Mouse (Mus musculus) heart, embryonic 10.5 days (tissue): ENCODE measurements around the gene Musk. TPM values are rescaled to one million over a fixed set of nuclear protein-coding genes. Genes with fewer than 3 reads are reported as not detected.

ENCODE experiments used
- DNase-seq: peaks from one replicate; pipeline ENCODE4 v3.0.0-alpha.2; 2017; ENCODE audit warnings: low spot score
- H3K27ac ChIP-seq: fragments of 300-500 bp; sonication (generic); 2 replicates; pipeline ENCODE4 v1.5.1; 2016; ENCODE audit warnings: mild to moderate bottlenecking
- H3K27me3 ChIP-seq: fragments of 300-500 bp; sonication (generic); 2 replicates; pipeline ENCODE4 v1.6.1; 2016; ENCODE audit warnings: mild to moderate bottlenecking; ENCODE audit not compliant: poor library complexity, insufficient read depth, severe bottlenecking
- H3K36me3 ChIP-seq: fragments of 300-500 bp; sonication (generic); 2 replicates; pipeline ENCODE4 v1.6.1; 2016; ENCODE audit warnings: mild to moderate bottlenecking, moderate library complexity
- H3K4me1 ChIP-seq: fragments of 300-500 bp; sonication (generic); 2 replicates; pipeline ENCODE4 v1.6.1; 2016; ENCODE audit warnings: mild to moderate bottlenecking
- H3K4me3 ChIP-seq: fragments of 300-500 bp; sonication (generic); 2 replicates; pipeline ENCODE4 v1.5.1; 2016; ENCODE audit warnings: mild to moderate bottlenecking, moderate library complexity
- H3K9me3 ChIP-seq: fragments of 300-500 bp; sonication (generic); 2 replicates; pipeline ENCODE4 v1.6.1; 2016; ENCODE audit warnings: mild to moderate bottlenecking, moderate library complexity
- WGBS: fragments of 180-500 bp; shearing (Covaris S2); methylation state at CpG from one replicate; pipeline ENCODE4 v1.1.7; 2016; 5-methylcytosine and 5-hydroxymethylcytosine counted together
- polyA plus RNA-seq: library from polyadenylated mRNA; unstranded; fragments of >200 nt; fragmentation: Nextera tagmentation; extraction: Ambion mirVana; gene quantifications from 2 replicates; pipeline ENCODE4 v1.2.1, GENCODE M21; 2016

Musk gene
- polyA plus RNA-seq, 1 experiment from 2014 or later: not detected

DNA sequence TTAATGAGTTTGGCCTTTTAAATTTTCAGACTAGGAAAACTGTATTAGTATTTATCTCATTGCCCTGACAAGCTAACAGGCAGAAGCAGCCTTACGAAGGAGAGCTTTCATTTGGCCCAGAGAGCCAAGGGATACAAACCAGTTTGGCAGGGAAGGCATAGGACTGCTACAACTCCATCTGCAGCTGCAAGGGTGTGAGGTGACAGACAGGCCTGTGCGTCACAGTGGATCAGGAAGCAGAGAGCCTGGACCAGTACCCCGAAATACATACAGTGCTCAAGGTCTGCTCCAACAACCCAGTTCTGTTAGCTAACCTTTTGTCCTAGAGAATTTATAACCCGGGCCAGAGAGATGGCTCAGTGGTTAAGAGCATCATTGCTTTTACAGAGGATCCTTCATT is 42.5 kb downstream of the Musk start:
- Histone ChIP-seq H3K9me3 (no peaks in the 10 kb centered on the region), H3K27ac (no peak overlapping the region), H3K4me1 (no peaks in the 10 kb centered on the region), H3K4me3 (no peak overlapping the region), H3K27me3 (no peaks in the 10 kb centered on the region), H3K36me3 (no peaks in the 10 kb centered on the region)
- 76% methylated on average over 4 of the region's 4 CpGs for WGBS
- DNase-seq: no peak

DNA sequence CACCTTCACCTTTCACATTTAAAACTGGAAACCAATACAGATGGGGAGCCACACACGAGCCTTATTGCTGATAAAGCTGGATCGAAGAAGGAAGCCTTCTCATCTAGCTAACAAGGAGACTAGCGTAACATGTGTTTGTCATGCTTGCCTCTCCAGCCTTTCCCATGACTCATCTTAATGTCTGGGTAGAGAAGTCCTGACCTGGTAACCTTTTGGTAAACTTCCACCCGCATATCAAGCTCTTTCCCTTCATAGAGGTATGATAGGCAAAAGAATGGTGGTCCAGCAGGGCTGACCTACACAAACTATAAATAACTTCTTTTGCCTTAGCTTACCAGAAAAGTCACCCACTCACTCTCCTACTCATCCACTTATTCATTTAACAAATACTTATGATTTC is 44.3 kb downstream of the Musk start:
- Histone ChIP-seq H3K27me3 (no peaks in the 10 kb centered on the region), H3K36me3 (no peaks in the 10 kb centered on the region), H3K27ac (no peak overlapping the region), H3K4me3 (no peak overlapping the region), H3K9me3 (no peaks in the 10 kb centered on the region), H3K4me1 (no peaks in the 10 kb centered on the region)
- WGBS: 76% methylated on average over 4 of the region's 4 CpGs
- no peak for DNase-seq

DNA sequence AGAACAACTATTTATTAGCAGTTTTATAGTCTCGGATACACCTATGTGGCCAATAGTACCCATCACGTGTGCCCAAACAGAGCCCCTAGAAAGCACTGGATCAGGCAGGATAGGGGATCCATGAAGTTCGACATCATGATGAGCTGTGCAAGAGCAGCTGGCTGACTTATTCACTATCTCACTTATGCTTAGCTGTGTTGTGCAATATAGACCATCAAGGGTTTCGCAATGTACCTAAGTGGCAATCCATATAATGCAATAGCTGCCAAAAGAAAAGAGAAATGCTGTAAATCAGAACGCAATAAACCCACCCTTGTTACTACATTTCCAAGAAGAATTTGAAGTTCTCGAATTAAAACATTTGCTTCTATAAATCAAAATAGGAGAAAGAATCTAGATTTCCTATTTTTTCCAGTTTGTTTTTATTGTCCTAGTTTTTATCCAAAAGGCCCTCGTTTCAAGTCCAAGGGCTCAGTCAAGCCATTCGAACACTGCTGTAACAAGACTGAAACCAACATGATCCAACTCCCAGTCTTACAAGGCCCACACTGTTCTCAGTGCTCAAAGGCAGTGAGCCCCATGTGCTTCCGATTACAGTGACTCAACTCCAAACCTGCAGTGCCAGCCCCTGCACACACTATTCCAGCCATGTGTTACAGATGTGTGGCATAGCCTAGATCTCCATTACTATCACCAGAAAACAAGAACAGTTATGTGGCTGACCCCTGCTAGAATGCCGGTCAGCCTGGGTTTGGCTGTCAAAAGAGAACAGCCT is 45.3 kb downstream of the Musk start:
- WGBS: 85% methylated on average over 10 of the region's 10 CpGs
- Histone ChIP-seq H3K27ac (no peak overlapping the region), H3K36me3 (no peaks in the 10 kb centered on the region), H3K4me3 (no peak overlapping the region), H3K27me3 (no peaks in the 10 kb centered on the region), H3K4me1 (no peaks in the 10 kb centered on the region), H3K9me3 (no peaks in the 10 kb centered on the region)
- no peak for DNase-seq

DNA sequence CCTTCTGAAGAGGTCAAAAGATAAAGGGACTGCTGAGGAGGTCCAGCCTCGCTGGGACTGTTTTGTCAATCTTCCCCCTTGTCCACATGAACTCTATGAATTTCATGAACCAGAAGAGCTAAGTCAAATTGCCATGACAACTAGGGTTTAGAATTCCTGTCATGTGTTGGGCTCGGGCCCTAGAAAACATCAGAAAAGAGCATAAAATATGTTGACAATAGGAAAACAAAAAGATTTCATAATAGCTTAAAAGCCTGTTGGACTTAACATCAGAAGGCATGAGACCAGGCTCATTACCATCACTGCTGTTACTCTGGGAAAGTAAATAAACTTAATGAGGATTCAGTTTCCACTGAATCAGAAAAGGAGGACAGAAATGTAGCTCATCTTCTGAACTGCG is 46.6 kb downstream of the Musk start:
- H3K27me3 ChIP-seq: no peaks in the 10 kb centered on the region
- no peaks in the 10 kb centered on the region for H3K4me1 ChIP-seq
- H3K4me3 ChIP-seq: no peak overlapping the region
- no peaks in the 10 kb centered on the region for H3K9me3 ChIP-seq
- H3K27ac ChIP-seq: no peak overlapping the region
- WGBS: 63% methylated on average over 3 of the region's 3 CpGs
- no peaks in the 10 kb centered on the region for H3K36me3 ChIP-seq
- no peak for DNase-seq

DNA sequence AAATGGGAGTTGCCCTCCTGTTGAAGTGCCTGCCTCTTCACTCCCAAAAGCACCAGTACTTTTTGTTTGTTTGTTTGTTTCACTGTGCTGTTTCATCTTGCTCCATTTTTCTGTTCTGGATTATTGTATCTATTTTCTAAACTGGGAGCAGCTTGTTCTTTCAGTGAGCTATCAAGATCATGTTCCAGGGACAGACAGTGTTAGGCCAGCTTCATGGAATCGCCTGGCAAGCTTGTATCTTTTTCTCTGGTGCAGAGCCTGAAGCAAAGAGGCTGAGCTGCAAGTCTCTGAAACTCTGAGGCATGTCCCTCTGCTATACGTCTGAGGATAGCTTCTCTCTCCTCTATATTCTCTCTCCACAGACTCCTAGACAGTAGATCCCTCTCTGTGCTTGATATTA is 50.5 kb downstream of the Musk start:
- Histone ChIP-seq H3K36me3 (no peaks in the 10 kb centered on the region), H3K27me3 (no peaks in the 10 kb centered on the region), H3K4me1 (no peaks in the 10 kb centered on the region), H3K9me3 (no peaks in the 10 kb centered on the region), H3K27ac (no peak overlapping the region), H3K4me3 (no peak overlapping the region)
- 55% methylated on average over 2 of the region's 2 CpGs for WGBS
- DNase-seq: no peak

DNA sequence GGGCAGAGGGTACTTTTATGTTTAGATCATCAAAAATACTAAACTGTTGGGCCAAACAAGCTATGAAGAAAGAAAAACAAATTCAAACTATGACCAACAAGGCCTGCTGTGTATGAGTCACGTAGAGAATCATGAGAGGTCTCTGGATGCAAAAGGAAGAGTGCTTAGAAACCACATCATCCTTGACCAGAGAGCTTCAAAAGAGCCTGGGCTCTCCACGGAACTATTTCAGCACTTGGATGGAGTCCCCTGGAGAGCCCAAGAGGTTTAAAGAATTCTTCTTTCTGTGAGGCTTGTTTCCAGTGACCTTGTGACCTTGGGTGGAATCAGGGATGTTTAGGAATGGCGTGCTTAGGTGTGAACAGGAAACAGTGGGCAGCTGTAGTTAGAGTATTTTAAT is 53.5 kb downstream of the Musk start:
- Histone ChIP-seq H3K4me3 (no peak overlapping the region), H3K9me3 (no peaks in the 10 kb centered on the region), H3K27me3 (no peaks in the 10 kb centered on the region), H3K4me1 (no peaks in the 10 kb centered on the region), H3K36me3 (no peaks in the 10 kb centered on the region), H3K27ac (no peak overlapping the region)
- DNase-seq: no peak
- WGBS: 45% methylated on average over 3 of the region's 3 CpGs

DNA sequence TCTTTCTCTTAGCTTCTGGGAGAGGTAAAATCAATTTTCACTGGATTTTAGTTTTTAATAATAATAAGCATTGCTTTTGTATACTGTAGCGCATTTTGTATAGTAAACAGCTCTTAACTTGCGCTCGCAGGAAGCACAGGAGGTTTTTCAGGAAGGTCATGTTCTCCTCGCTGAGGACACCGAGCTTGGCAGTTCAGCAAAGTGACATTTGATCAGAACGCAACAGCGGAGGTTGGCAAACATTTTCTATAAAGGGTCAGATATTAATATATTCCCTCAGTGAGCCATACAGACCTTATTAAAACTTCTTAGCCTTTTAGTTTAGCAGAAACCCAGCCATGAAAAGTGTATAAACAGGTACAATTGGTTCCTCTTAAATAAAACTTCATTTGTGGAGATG is 64.4 kb downstream of the Musk start:
- Histone ChIP-seq H3K9me3 (no peaks in the 10 kb centered on the region), H3K4me3 (no peak overlapping the region), H3K27ac (no peak overlapping the region), H3K4me1 (peaks cover 5% of the 10 kb centered on the region; the same call in 1 of the 2 replicates), H3K36me3 (no peaks in the 10 kb centered on the region), H3K27me3 (no peaks in the 10 kb centered on the region)
- WGBS: 85% methylated on average over 7 of the region's 7 CpGs
- DNase-seq: no peak

DNA sequence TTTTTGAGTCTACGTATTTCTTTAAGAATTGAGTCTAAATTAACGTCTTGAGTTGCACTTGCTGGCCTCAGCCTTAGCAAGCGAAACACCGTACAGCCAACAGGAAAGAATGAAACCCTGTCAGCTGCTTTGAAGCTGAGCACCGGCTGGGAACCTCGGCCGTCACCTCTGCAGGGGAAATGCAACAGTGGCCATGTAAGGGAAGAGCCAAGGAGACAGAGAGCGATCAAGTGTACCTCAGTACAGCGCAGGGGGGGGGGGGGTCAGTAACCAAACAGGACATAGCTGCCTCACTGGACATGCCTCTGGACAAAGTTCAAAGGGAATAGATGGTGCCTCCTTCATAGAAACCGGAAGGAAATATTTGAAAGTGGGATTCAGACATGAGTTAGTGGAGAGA is 65.4 kb downstream of the Musk start:
- 53% methylated on average over 10 of the region's 10 CpGs for WGBS
- Histone ChIP-seq H3K9me3 (no peaks in the 10 kb centered on the region), H3K27ac (no peak overlapping the region), H3K27me3 (no peaks in the 10 kb centered on the region), H3K36me3 (no peaks in the 10 kb centered on the region), H3K4me1 (peaks cover 5% of the 10 kb centered on the region; the same call in 1 of the 2 replicates), H3K4me3 (no peak overlapping the region)
- DNase-seq: no peak

DNA sequence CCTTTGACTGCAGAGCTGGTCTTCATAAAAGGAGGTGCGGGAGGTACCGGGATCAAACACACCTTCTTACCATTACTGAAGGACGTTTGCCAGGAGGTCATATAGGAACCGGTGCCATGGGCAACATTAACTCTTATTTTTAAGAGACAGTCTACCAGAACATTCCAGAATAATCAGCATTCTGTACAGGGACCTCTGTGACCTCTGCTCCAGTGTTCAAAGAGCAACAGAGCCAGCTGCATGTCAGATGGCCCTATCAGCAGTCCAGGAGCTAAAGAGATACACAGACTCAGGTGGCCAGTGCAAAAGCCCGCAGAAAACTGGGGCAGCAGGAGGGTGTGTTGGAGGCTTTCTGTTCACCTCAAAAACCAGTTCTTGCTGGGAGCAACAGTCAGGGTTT is 65.8 kb downstream of the Musk start:
- Histone ChIP-seq H3K9me3 (no peaks in the 10 kb centered on the region), H3K27me3 (no peaks in the 10 kb centered on the region), H3K27ac (no peak overlapping the region), H3K4me1 (peaks cover 5% of the 10 kb centered on the region; the same call in 1 of the 2 replicates), H3K4me3 (no peak overlapping the region), H3K36me3 (no peaks in the 10 kb centered on the region)
- WGBS: 62% methylated on average over 5 of the region's 5 CpGs
- no peak for DNase-seq

DNA sequence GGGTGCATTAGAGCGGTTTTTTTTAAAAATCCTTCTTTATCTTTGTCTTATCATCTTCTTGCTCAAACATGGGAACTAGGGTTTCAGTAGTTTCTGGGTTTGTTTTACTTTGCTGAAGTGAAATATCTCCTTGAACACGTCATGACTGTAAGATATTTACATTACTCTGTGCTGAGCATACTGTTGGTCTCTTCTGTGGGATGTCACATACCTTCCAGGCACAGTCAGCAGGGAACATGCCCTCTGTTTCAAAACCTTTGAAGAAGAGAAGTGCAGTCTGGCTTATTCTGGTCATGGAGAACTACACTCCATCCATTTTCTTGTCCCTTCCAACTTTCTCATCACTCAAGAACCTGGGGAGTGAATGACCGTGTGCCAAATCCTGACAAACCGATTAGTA is 73.2 kb downstream of the Musk start:
- H3K4me1 ChIP-seq: no peaks in the 10 kb centered on the region
- H3K27ac ChIP-seq: no peak overlapping the region
- no peaks in the 10 kb centered on the region for H3K36me3 ChIP-seq
- DNase-seq: no peak
- H3K4me3 ChIP-seq: no peak overlapping the region
- no peaks in the 10 kb centered on the region for H3K9me3 ChIP-seq
- no peaks in the 10 kb centered on the region for H3K27me3 ChIP-seq
- WGBS: 78% methylated on average over 4 of the region's 4 CpGs

DNA sequence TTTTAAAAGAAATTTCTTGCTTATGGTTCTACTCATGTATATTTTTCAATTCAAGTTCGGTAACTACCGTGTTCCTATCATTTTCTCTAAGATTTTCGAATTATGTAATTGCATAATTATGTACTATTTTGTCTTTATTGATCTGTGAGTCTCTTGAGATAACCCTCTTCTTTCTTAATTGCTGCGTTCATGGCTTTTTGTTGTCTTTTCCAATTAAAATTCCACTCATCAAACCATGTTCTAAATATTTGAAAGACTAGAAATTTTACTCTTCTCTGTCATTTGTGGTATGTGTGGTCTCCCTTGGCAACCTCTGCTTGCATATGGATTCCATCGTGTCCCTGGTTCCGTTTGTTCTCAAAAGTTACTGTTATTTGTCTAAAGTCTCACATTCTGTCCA is 79.6 kb downstream of the Musk start:
- H3K4me1 ChIP-seq: no peaks in the 10 kb centered on the region
- no peaks in the 10 kb centered on the region for H3K27me3 ChIP-seq
- H3K27ac ChIP-seq: no peak overlapping the region
- H3K4me3 ChIP-seq: no peak overlapping the region
- no peaks in the 10 kb centered on the region for H3K9me3 ChIP-seq
- H3K36me3 ChIP-seq: no peaks in the 10 kb centered on the region
- 79% methylated on average over 6 of the region's 6 CpGs for WGBS
- no peak for DNase-seq

DNA sequence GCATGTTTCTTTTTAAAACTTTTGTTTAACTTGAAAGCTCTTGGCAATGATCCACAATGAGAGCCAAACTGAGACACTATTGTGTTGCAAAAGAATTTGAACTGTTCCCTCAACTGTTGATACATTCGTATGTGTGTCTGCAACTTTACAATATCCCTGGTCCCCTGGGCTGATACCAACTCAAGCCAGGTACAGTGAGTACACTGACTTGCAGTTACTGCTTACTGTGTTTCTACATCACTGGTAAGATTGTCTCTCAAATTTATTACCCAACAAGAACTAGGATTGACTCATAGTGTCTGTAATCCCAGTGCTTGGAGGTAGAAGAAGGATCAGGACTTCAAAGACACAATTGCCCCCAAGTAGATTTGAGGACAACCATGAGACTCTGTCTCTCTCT is 85.3 kb downstream of the Musk start:
- H3K9me3 ChIP-seq: no peaks in the 10 kb centered on the region
- H3K27me3 ChIP-seq: no peaks in the 10 kb centered on the region
- no peak overlapping the region for H3K27ac ChIP-seq
- WGBS: 84% methylated on average over 1 of the region's 1 CpGs
- H3K4me1 ChIP-seq: no peaks in the 10 kb centered on the region
- no peak for DNase-seq
- H3K36me3 ChIP-seq: no peaks in the 10 kb centered on the region
- H3K4me3 ChIP-seq: no peak overlapping the region

DNA sequence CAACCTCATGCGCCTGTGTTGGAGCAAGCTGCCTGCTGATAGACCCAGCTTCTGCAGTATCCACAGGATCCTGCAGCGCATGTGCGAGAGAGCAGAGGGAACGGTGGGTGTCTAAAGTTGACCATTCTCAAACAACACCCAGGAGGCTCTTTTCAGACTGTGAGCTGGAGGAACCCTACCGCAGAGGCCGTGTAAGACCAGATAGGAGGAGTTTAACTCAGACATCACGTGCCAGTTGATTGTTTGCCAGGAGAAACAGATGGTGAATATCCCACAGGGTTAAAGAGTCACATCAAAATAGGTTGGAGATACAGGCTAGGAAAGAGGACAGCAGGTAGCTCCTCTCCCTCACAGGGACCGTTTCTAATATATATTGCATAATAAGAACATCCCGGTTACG is 87.8 kb downstream of the Musk start:
- Histone ChIP-seq H3K36me3 (no peaks in the 10 kb centered on the region), H3K4me1 (no peaks in the 10 kb centered on the region), H3K27ac (no peak overlapping the region), H3K4me3 (no peak overlapping the region), H3K27me3 (no peaks in the 10 kb centered on the region), H3K9me3 (no peaks in the 10 kb centered on the region)
- no peak for DNase-seq
- 88% methylated on average over 10 of the region's 10 CpGs for WGBS
